Mouse (Mus musculus) NIH3T3 (cell line): ENCODE measurements at regions not wholly inside any gene's neighbourhood (a gene's known extent, or its start where the extent isn't known, plus 50 kb on each side); places are given as distances from the start of the nearest gene placed in this dataset.

ENCODE experiments used
- DNase-seq: peaks from one replicate; pipeline ENCODE4 v3.0.0-alpha.2; 2012; ENCODE audit warnings: low read depth

DNA sequence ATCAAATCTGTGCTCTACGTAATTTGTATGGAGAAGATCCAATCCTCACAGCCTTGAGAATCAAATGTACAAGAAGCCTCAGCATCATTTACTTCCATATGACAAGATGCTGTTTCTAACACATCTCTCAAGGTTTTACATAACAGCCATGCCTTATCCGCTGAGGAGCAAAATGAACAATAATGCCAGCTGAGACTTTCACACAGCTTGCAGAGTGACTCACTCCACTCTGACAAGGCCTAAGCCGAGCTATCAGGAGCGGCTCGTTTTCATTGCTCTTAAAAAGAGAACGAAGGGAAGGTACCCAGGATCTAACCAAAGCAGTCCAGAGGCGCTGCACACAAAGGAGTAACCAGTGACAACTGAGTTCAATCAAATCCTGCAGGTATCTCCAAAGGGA, 803.5 kb downstream of the Efna5 start:
- DNase-seq: no peak

- no peak for DNase-seq
Observed at GRCm38 (mm10) chr17:62064939-62065338, 816.2 kb downstream of the Efna5 start.

DNA sequence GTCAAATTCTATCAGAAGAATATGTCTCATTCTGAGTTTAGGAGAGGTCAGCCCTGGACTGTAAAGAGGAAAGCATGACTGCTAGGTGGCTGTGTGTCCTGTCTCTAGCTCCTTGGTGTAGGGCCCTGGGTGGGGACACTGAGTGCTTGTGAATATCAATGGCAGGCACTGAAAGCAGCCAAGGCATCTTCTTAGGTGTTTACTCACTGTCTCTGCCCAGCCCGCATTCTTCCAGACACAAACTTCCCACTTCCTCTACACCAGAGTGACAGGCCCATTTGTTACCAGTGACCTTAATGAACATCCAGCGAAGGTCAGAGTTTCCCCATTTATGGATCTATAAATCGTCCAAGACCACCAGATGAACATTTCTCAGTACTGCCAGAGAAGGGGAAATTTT, 823.1 kb downstream of the Efna5 start:
- DNase-seq: no peak

GRCm38 (mm10) chr17:62054801-62055200, 826.3 kb downstream of the Efna5 start:
- peak; percentile 2 for DNase-seq

DNA sequence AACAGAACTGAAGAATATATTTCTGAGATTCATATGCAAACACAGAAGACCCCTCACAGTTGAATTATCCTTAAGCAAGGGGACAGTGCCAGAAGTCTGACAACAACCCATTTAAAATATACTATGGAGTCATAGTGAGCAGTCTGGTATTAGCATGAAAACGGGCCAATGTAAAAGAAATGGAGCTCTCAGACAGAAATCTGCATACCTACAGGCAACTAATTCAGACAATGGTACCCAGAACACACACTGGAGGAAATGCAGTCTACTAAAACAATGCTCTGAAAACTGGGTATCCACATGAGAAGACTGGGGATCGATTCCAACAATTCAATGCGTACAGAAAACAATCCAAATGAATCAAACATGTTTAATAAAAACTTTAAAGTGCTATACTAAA, 832.1 kb downstream of the Efna5 start:
- DNase-seq: no peak

DNA sequence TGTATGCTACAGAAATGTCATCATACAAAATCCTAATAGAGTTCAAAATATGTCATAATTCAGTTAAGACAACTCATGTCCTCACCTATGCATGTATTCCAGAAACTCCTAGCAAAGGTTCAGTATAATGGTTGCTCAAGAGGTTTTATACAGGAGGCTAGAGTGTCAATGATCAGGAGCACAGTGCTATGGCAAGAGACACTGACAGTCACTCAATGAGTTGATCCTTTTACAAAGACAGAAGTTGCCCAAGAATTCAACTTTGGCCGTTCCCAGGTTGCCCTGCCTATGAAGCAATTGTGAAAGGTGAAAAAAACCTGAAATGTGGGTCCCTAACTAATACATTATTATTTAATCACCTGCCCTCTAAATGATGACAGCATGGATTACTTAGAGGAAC, 850.5 kb downstream of the Efna5 start:
- DNase-seq: no peak
